Mouse (Mus musculus) left cerebral cortex, postnatal 10 days (tissue): ENCODE data around the gene Alg9. TPM values are rescaled to one million over a fixed set of nuclear protein-coding genes. Genes with fewer than 3 reads are reported as not detected.
A peak's percentile ranks its signal among the peaks of the same experiment; 100 is the strongest.

ENCODE experiments used
- DNase-seq, 2 experiments: peaks; one replicate each; pipeline ENCODE4 v3.0.0; 2021 to 2022; ENCODE audit warnings: low spot score in 2 of 2, mixed read lengths in 1 of 2; ENCODE audit errors: extremely low spot score in 1 of 2
- intact Hi-C: fragments of 180-260 bp; cut with DNase I; formaldehyde crosslinking; loops from one replicate; pipeline ENCODE4 v1.15.1; 2025
- total RNA-seq, 2 experiments: library from RNA; stranded (reverse); gene quantifications; 2 replicates each; pipeline ENCODE4 v1.2.3; 2021

Gene Alg9
- total RNA-seq, 2 experiments from 2014 or later: 36.2 to 38.7 TPM

DNA sequence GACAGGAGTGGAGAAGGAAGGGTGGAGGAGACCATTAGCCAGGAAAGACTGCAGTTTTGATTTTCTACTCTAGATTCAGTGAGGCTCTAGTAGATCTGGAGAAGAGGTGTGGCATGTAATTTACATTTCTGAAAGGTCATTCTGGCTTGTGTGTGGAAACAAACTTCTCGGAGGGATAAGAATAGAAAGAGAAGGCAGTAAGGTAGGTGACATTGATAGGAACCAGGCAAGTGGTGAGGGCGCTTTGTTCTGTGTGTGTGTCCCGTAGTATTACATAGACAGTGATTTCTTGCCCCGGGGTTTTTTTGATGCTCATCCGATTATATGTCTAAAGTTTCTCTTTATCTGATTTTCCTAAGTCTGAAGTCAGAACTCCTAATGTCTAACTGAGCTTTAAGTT, 90.1 kb downstream of the Alg9 start:
- intact Hi-C loops: no loop called here
- no peak for DNase-seq

DNA sequence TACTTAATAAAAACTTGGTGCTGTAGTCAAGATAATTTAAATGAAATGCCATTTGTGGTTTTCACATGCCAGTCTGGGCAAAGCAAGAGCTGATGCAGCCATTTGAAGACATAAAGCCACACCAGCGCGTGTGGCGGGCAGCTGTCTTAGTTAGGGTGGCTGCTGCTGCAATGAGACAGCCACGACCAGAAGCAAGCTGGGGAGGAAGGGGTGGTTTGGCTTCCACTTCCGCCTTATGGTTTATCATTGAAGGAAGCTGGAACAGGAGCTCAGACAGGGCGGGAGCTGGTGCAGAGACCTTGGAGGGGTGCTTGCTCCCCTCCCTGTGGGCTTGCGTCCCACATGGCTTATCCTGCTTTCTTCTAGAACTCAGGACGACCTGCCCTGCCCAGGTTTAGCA, 91.0 kb downstream of the Alg9 start:
- no peak for DNase-seq
- intact Hi-C loops: no loop called here

DNA sequence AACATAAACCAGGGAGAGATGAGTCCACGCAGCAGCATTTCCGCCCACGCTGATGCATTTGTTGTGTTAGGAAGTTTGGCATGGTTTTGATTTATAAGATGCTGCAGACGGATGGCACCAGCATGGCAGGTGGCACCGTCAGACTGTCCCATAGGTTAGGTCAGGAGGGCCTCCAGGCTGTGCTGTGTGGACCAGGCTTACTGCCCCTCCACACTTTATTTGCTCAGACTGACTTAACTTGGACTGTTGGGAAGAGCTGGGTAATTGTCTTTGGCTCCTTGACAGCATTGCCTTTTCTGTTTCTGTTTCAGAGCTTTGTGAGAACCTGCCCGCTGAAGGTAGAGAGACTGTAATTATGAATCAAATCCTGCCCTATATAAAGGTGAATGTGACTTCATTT, 92.2 kb downstream of the Alg9 start:
- DNase-seq: no peak
- intact Hi-C loops: no loop called here

DNA sequence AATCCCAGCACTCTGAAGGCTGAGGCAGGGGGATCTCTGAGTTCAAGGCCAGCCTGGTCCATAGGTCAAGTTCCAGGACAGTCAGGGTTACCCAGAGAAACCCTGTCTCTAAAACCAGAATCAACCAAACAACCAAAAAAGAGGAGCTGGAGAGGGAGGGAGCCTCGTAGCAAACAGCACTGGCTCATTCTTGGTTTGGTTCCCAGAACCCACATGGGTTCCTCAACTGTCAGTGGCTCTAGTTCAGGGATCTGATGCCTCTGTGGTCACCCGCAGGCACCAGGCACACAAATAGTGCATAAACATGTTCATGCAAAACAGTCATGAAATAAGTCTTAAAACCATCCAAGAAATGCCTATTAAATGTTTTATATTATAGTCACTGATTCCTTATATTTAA, 93.4 kb downstream of the Alg9 start:
- intact Hi-C loops: no loop called here
- DNase-seq: no peak

DNA sequence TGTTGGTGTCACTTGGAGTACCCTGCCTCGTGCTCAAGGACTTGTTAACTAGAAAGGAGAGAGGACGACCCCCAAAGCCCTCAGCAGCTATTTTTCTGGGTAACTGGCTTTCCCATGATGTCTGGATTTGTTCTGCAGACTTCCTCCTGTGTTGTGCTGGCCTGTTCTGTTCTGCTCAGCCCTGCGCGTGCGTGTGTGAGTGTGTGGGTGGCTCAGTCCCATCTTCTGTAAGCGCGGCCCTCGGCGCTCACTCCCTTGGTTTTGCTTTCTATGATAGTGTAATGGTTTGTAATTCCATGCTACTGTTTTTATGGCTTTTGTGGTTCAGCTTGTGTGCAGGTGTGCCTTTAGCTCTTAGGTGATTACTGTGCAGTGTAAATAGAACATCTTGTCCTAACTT, 98.4 kb downstream of the Alg9 start:
- intact Hi-C loops: no loop called here
- DNase-seq: no peak

DNA sequence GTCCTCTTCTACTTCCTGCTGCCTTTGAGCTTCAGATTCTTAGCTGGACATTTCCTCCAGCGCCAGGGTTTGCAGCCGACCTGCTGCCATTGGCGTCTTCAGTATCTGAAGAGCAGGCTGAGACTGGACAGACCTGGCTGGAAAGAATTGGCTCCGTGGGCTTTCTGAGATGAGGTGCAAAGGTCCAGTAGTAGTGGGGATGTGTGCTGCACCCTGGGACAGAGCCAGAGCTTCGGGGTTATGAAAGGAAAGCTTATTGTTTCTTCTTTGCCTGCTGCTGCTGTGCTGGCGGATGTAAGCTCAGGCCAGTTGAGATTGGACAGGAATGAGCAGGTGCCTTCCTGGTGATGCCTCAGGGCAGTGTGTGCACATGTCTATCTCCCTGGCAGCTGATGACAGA, 99.2 kb downstream of the Alg9 start:
- no peak for DNase-seq
- intact Hi-C loops: no loop called here

DNA sequence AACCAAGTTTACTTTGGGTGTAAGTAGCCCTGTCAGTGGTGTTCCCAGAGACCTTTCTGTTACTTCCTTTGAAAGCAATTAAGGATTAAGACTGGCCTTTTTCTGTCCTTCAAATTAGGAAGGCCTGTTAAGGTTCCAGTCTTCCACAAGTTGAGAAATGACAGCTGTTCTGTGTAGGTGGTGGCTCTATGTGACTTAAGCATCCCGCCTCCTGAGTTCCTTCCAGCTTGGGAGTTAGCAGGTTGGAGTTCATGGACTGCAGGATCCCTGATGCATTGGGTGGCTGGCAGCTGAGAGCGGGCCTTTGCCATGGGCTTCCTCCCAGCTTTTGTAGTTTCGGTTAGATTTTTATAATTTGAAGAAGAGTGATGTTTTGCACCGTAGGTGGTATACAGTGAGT, 100.7 kb downstream of the Alg9 start:
- no peak for DNase-seq
- intact Hi-C loops: no loop called here

DNA sequence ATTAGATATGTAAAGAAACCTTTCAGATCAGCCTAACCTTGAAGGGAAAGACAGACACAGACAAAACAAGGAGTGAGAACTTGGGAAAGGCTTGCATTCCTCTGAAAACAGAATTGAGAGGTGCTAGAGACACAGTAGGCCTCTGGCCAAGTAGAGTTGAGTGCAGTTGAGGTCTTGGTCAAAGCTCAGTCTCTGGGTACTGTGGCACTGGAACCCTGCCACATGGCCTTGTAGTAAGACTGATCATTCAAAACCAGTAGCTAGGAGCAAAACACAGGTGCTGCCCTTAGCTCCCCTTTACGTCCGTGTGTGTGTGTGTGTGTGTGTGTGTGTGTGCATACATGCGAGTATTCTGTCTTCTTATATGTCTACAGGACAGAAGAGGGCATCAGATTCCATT, 101.5 kb downstream of the Alg9 start:
- DNase-seq: no peak
- intact Hi-C loops: no loop called here

DNA sequence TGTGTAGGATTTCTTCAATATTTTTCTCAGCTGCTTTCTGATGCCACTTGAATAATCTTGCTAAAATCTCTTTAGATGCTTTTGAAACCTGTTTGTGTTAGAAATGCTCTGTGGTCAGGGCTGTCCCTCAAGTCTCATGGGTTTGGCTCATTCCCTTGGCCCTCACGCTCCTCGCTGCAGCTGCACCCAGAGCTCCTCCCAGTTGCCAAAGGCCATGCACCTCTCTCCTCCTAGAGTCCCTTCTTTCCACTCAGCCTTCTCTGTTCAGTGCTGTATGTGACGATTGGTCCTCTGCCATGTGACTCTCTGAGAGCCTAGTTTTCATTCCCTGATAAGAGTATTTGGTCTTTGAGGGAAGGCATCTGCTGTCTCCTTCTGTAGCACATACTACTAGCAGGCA, 102.6 kb downstream of the Alg9 start:
- intact Hi-C loops: no loop called here
- DNase-seq: no peak

DNA sequence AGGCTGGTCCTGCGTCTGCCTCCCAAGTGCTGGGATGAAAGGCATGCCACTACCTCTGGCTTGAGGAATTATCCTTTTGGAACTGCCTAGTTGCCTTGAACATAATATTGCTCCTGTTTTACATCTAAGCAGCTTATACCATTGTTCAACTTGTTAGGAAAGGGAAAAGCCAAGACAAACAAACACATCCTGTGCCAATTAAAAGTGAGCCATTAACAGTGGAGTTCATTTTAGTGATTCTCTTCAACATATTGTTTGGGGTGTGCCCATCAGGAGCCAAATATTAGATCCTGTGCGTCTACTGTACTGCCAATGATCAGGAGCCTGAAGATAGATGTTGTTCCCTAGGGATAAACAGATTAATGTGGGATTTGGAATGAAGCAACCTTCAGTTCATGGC, 107.4 kb downstream of the Alg9 start:
- no peak for DNase-seq
- intact Hi-C loops: no loop called here

DNA sequence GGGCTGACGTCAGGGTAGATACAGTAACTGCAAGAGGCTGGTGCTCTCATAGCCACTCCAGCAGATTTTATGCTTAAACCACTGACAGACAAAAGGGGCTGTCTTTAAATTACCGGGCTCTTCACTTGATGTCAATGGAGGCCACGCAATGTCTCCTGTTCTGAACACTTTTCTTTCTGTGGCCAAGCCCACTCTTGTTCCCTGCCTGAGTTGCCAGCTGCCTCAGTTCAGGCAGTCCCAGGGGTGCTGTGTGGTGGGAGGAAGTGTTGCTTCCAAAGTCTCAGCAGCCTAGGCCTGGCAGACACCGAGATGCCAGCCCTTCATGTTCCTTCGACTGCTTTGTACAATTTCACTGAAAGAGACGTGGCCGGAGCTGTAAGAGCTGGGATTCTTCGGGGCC, 109.3 kb downstream of the Alg9 start:
- intact Hi-C loops: no loop called here
- no peak for DNase-seq

DNA sequence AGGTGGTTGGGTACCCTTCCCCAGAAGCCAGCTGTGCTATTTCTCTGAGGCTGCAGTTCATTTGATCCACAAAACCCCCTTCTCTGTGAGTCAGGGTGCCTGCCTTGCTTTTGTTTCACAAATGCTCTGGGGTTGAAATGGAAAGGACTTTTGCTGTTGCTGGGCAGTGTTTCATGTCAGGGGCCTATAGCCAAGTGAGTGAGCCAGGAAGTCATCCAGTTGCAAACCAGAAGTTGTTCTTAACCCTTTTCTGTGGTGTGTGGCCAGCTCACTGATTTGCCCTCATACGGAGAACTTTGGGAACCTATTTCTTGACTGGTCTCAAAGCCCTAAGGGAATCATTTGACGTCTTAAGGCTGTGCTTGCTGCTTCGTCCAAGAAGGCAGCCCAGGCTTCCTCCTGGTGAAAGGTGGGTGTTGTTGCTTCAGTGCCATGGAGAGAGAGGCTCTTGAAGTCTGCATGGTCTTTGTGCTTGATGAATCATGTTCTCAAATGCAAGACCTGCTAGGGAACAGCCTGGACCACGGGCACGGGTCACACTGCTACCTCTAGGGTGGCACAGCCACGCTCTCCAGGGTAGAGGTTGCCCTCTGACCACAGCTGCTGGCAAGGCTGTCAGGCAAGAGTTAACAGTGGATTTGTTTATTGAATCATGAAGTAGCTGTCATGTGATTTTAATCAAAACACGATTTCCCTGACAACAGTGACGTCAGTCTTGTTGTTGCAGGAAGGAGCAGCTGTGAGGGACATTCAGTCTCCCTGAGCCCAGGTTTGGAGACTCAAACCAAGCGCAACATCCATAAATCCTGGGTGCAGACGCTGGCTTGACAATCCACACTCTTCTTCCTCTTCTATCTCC, 110.2 kb downstream of the Alg9 start:
- intact Hi-C loops: no loop called here
- DNase-seq: peak; percentile 44 to 60

DNA sequence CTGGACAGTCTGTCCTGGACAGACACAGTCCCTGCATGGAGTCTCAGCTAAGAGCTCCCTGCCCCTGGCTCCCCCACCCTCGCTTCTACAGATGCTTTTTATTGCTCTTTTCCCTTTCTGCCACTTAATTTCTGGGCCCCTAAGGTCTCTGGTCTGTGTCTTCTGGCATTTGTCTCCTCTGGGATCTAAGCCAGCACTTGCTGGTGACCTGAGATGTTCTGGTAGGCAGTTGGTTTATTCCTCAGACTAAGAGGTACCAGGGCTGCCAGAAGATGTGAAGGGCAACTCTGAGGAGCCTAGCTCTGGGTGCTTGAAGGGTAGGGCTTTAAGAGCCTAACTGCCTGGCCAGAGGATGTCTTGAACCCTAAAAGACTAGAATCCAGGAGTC, 110.8 kb downstream of the Alg9 start:
- DNase-seq: no peak
- intact Hi-C loops: no loop called here

DNA sequence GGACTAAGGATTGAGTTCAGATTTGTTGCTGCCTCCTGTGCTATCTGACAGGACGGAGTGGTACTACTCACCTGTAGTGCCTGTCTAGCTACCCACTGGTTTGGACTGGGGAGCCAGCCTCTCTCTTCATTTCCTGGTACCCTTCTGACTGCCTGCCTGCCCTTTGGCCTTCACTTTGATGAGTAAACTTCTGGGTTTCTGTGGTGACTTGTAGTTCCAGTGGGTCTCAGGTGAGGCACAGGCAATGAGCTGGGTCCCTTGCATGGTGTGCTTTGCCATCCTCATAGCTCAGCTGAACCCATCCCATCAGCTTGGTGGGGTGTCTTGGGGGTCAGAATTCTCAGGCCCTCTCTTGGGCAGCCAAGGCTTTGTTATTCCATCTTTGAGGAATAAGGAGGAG, 112.1 kb downstream of the Alg9 start:
- intact Hi-C loops: no loop called here
- no peak for DNase-seq

DNA sequence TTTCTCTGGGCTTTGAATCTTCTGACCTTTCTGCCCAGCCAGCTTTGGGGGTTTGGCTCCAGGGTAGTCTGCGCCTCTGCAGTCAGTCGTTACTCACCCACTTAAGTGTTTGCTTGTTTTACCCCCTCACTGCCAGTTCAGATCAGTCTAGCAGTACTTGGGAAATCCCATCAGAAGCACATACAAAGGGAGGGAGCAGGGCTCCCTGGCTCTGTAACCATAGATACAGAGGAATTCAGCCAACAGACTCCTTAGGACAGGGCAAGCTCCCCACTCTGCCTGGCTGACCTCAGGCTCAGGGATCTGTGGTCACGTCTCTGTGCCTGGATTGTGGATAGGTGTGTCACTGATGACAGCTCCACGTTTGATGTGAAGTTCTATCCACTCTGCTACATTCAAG, 112.5 kb downstream of the Alg9 start:
- no peak for DNase-seq
- intact Hi-C loops: no loop called here

DNA sequence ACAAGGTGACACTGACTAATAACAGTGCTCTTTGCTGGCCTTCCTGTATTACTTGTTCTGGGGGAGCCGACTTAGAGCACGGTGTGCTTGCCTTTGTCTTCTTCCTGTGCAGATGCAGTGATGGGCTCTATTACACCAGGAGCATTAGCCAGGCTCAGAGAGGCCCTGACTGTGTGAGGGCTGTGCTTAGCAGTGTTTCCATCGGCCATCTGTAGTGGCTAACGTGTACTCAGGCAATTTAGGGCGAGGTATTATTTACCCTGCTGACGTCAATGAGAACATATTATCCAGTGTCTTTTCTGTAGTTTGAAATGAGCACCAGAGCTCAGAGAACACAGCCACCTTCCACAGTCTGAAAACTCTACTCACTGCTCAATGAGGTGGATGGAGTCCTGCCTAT, 114.4 kb downstream of the Alg9 start:
- DNase-seq: no peak
- intact Hi-C loops: no loop called here

DNA sequence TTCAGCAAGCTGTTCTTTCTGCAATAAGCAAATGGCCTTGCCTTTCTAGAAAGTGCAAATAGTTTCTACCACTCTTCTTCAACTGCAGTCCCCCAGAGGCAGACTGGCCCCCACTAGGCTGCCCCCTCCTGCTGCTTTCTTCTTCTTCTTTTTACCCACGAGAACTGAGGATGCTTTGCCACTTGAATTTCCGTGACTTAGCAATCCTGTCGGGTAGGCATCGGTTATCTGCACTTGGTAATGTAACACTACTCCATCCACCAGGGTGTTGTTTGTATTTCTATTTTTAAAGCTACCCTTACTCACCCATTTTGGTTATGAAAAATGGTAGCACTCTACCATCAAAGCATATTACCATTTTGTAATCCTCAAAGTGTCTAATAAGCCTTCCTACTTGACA, 115.1 kb downstream of the Alg9 start:
- no peak for DNase-seq
- intact Hi-C loops: no loop called here

DNA sequence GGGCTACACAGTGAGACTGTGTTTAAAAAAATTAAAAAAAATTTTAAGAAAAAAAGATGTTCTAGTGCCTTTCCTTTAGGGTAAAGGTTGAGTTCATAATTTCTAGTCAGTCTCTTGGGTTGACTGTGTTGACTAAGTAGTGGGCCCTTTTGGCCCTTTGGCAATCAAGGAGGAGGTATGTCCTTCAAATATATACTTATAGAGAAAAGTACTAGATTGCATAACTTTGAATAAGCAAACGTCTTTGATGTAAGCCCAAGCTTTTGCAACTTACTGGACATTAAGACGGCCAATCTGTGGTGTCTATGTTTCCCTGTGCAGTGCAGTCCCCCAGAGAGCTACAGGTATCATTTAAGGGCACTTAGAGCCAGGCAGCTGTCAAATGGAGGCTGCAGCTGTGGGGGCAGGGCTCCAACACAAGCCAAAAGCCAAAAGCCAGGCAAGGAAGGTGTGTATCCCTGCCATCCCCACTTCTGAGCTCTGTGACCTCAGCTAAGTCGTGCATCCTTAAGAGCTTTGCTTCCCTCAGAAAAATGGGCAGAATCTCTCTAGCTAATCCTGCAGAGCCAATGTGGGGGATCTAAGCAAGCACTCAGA, 115.8 kb downstream of the Alg9 start:
- intact Hi-C loops: no loop called here
- no peak for DNase-seq
